Mouse (Mus musculus) brain, embryonic 14.5 days (tissue): ENCODE measurements around the gene Tpcn2. TPM values are rescaled to one million over a fixed set of nuclear protein-coding genes. Genes with fewer than 3 reads are reported as not detected.

Source experiments
- DNase-seq: peaks from one replicate; pipeline ENCODE4 v3.0.0-alpha.2; 2011; ENCODE audit warnings: low read depth
- CTCF ChIP-seq: fragments of 200-500 bp; IDR thresholded peaks from 2 replicates; pipeline ENCODE4 v1.5.1; 2012; ENCODE audit warnings: inconsistent platforms, mild to moderate bottlenecking, moderate library complexity, borderline replicate concordance; ENCODE audit not compliant: insufficient read depth, insufficient read length; ENCODE audit errors: extremely low read depth
- POLR2A ChIP-seq: fragments of 200-500 bp; IDR thresholded peaks from 2 replicates; pipeline ENCODE4 v1.6.1; 2012; ENCODE audit warnings: mild to moderate bottlenecking, inconsistent platforms, borderline replicate concordance; ENCODE audit not compliant: poor library complexity, insufficient read depth, insufficient read length, severe bottlenecking; ENCODE audit errors: extremely low read depth
- polyA plus RNA-seq: library from polyadenylated mRNA; depleted of rRNA; stranded (reverse); fragments of >200 nt; gene quantifications from 2 replicates; pipeline ENCODE4 v1.2.3, GENCODE M21; 2012; rRNA removed

The Tpcn2 gene
- polyA plus RNA-seq, result 10.5 and 13.4 TPM in 2 replicates

GRCm38 (mm10) chr7:145283487-145284187, at the start of gene Tpcn2:
Gene Tpcn2, minus strand, starts transcription at chr7:145284011.
- TF ChIP-seq CTCF, result peak; percentile 62; the same call in 1 of the 2 replicates
- no peak for TF ChIP-seq POLR2A
- DNase-seq, result peak; percentile 96

GRCm38 (mm10) chr7:145332376-145333041, 48.7 kb upstream of the Tpcn2 start:
- DNase-seq, result peak; percentile 46
- no peak for TF ChIP-seq CTCF
- TF ChIP-seq POLR2A, result no peak

GRCm38 (mm10) chr7:145330641-145331040, 46.8 kb upstream of the Tpcn2 start:
- no peak for DNase-seq
- peak; percentile 16; the same call in 1 of the 2 replicates for TF ChIP-seq CTCF
- no peak for TF ChIP-seq POLR2A

- TF ChIP-seq CTCF (no peak), POLR2A (no peak)
- no peak for DNase-seq
These were observed 46.2 kb upstream of the Tpcn2 start for GRCm38 (mm10) chr7:145329982-145330381.

GRCm38 (mm10) chr7:145325697-145326096, 41.9 kb upstream of the Tpcn2 start:
- no peak for DNase-seq
- TF ChIP-seq CTCF (no peak), POLR2A (no peak)

GRCm38 (mm10) chr7:145323607-145324006, 39.8 kb upstream of the Tpcn2 start:
- TF ChIP-seq POLR2A (no peak), CTCF (no peak)
- DNase-seq, result no peak

- no peak for TF ChIP-seq CTCF
- TF ChIP-seq POLR2A, result no peak
- DNase-seq, result peak; percentile 9
These were observed 35.7 kb upstream of the Tpcn2 start for GRCm38 (mm10) chr7:145319481-145319880.

- TF ChIP-seq CTCF (no peak), POLR2A (no peak)
- no peak for DNase-seq
These were observed 33.7 kb upstream of the Tpcn2 start for GRCm38 (mm10) chr7:145317522-145317921.

- TF ChIP-seq CTCF, result no peak
- no peak for TF ChIP-seq POLR2A
- DNase-seq, result no peak
These were observed 31.1 kb upstream of the Tpcn2 start, which contains the start of gene Mrgprd for GRCm38 (mm10) chr7:145314785-145315411. Gene Mrgprd, plus strand, starts transcription at chr7:145314835.

GRCm38 (mm10) chr7:145312137-145312536, 28.3 kb upstream of the Tpcn2 start:
- no peak for DNase-seq
- no peak for TF ChIP-seq POLR2A
- TF ChIP-seq CTCF, result no peak

- TF ChIP-seq POLR2A (no peak), CTCF (no peak)
- no peak for DNase-seq
These were observed 26.7 kb upstream of the Tpcn2 start for GRCm38 (mm10) chr7:145310526-145310925.

GRCm38 (mm10) chr7:145309877-145310276, 26.1 kb upstream of the Tpcn2 start:
- TF ChIP-seq CTCF (no peak), POLR2A (no peak)
- DNase-seq, result no peak

GRCm38 (mm10) chr7:145308866-145309265, 25.1 kb upstream of the Tpcn2 start:
- TF ChIP-seq CTCF (no peak), POLR2A (no peak)
- no peak for DNase-seq
